Mouse (Mus musculus) right cerebral cortex, postnatal 14 days (tissue): ENCODE measurements at regions not wholly inside any gene's neighbourhood (a gene's known extent, or its start where the extent isn't known, plus 50 kb on each side); places are given as distances from the start of the nearest gene placed in this dataset.

Experiments
- DNase-seq: peaks from one replicate; pipeline ENCODE4 v3.0.0; 2022

DNA sequence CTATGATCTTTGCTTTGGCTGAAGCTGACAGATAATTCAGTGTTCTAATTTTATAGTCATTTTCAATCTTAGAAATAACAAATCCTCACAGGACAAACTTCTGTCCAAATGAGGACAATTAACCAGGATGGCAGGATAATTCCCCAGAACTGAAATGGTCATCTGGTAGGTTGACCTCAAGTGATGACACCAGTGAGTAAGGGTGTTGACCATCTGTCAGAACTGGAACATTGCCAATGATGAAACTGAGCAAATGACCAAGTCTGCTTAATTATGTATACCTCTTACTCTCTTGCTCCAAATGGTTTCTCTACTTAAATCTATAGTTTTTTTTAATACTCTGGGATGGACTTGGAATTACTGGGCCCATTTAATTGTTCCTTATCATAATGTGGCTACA, 1336.9 kb upstream of the Tenm3 start:
- DNase-seq = no peak

- DNase-seq = no peak
Observed at GRCm38 (mm10) chr8:50164773-50165454, 1321.2 kb upstream of the Tenm3 start.

DNA sequence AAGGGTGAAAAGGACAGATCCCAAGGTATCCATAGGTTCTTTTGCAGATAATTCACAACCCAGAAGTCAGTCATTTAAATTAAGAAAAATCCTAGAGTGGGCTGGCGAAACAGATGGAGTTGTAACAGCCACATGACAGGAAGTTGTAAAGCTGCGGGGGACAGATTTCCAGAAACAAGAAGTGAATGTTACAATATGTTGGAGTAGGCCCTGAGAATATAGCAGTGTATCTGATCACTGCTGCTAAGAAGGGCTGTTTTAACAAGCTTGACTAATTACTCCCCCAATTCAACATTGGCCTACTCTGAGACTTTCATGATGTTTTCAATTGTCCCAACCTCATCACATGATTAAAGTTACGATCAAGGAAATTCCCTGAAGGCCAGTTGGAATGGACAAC, 1317.3 kb upstream of the Tenm3 start:
- DNase-seq = no peak

GRCm38 (mm10) chr8:50160326-50160725, 1316.6 kb upstream of the Tenm3 start:
- DNase-seq = no peak

DNA sequence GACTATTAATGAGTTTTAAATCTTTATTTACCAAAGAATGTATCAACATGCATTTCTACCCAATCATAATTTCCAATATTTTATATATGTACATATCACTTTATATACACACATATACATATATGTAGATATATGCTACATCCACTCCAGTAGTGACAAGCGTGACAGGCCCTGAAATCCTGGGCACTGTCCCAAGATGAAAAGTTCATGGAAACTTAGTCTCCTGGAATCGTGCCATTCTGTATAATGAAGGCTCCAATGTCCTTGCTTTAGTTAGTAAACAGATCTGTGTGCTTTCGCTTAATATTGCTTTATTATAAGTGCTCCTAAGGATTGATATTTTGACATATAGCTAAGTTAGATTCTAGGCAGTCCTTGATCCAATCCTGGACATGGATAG, 1296.1 kb upstream of the Tenm3 start:
- DNase-seq = no peak

GRCm38 (mm10) chr8:50120041-50120440, 1276.3 kb upstream of the Tenm3 start:
- DNase-seq = peak; percentile 3

DNA sequence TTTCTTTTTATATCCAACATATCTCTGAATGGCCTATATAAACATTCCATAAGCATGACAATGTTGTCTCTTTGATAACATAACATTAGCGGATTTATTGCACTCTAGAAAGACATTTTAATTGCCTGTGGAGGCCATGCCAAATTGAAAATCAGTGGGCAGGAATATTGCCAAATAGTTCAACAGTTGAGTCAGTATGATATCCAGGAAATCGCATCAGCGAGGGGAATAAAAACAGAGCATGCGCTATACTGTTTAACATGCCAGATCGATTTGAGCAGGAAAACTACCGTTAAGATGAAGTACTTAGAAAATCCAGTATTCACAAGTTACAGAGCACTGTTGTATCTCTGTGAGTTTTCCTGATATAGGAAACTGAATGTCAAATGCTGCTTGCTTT, 1238.6 kb upstream of the Tenm3 start:
- DNase-seq = no peak

GRCm38 (mm10) chr8:50037096-50037495, 1193.3 kb upstream of the Tenm3 start:
- no peak for DNase-seq

- no peak for DNase-seq
Observed at GRCm38 (mm10) chr8:50027544-50027943, 1183.8 kb upstream of the Tenm3 start.

- no peak for DNase-seq
Observed at GRCm38 (mm10) chr8:50007546-50007945, 1163.8 kb upstream of the Tenm3 start.

GRCm38 (mm10) chr8:50004254-50004653, 1160.5 kb upstream of the Tenm3 start:
- no peak for DNase-seq

DNA sequence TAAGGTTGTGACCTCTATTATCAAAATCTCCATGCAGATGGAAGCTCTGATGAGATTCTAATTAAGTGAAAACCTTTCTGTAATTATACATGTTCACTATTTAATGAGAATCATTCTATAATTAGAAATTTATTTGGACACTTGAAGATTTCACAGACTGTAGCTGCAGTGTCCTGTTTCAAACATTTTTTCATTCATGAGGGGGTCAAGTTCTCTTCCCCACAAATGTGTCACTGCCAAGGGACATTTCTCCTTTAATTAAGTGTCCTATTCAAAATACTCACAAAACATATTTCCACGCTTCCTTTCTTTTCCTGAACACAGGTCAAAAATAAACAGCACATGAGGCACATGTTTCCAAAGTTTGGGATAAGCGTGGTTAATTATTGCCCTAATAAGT, 1159.9 kb upstream of the Tenm3 start:
- DNase-seq = no peak

DNA sequence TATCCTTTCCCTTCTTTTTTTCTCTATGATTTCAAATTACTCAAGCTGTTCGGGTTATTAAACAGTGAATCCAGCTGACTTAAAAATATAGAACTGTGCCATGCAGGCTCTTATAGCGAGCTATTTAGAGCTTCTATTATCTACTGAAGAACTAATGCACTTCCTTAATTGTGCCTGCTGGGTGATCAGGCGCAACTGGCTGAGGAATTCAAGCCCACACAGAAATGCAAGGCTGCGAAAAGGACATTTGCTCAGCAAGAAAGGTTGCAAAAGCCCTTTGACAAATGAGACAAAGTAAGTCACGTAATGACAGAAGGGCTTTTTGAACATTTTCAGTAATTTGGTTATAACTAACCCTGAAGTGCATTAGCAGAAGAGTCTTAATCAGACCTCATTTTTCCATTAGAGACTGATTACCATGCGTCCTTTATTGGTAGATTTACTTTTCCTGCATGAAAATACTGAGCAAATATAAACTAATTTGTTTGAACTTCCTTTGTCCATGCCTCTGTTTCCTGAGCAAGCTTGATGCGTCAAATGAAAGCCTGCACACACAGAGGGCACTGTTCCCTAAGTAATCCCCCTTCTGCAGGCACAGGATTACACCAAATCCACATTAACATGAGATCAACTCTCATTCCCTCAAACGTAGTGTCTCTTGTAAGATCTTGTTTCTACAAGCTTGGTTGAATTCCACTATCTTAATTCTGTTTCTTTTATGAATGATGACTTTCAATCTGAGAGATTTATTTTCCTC, 1154.7 kb upstream of the Tenm3 start:
- DNase-seq = no peak
